Mouse (Mus musculus) limb, embryonic 15.5 days (tissue): ENCODE measurements at regions not wholly inside any gene's neighbourhood (a gene's known extent, or its start where the extent isn't known, plus 50 kb on each side); places are given as distances from the start of the nearest gene placed in this dataset.
"Not testable (repeated sequence)": the region's sequence is repeated elsewhere in the genome, so short reads cannot be mapped to it uniquely, and the experiment has no call there.

Experiments
- ATAC-seq: fragments of 200-750 bp; cut with Nextera tagmentation; 2 replicates; pipeline ENCODE4 v1.8.0; 2017; ENCODE audit warnings: low read depth, moderate TSS enrichment; ENCODE audit not compliant: insufficient number of reproducible peaks, low FRiP score, low TSS enrichment
- H3K27ac ChIP-seq: fragments of 300-500 bp; sonication (generic); 2 replicates; pipeline ENCODE4 v1.5.1; 2015; ENCODE audit warnings: moderate library complexity, mild to moderate bottlenecking, inconsistent platforms
- H3K27me3 ChIP-seq: fragments of 300-500 bp; sonication (generic); 2 replicates; pipeline ENCODE4 v1.6.1; 2015; ENCODE audit warnings: inconsistent platforms
- H3K36me3 ChIP-seq: fragments of 300-500 bp; sonication (generic); 2 replicates; pipeline ENCODE4 v1.6.1; 2015; ENCODE audit warnings: inconsistent platforms
- H3K4me1 ChIP-seq: fragments of 300-500 bp; sonication (generic); 2 replicates; pipeline ENCODE4 v1.6.1; 2015; ENCODE audit warnings: inconsistent platforms
- H3K4me2 ChIP-seq: fragments of 300-500 bp; sonication (generic); 2 replicates; pipeline ENCODE4 v1.6.1; 2015; ENCODE audit warnings: mild to moderate bottlenecking, inconsistent platforms
- H3K4me3 ChIP-seq: fragments of 300-500 bp; sonication (generic); 2 replicates; pipeline ENCODE4 v1.5.1; 2015; ENCODE audit warnings: mild to moderate bottlenecking, inconsistent platforms
- H3K9ac ChIP-seq: fragments of 300-500 bp; sonication (generic); 2 replicates; pipeline ENCODE4 v1.6.1; 2015; ENCODE audit warnings: inconsistent platforms
- H3K9me3 ChIP-seq: fragments of 300-500 bp; sonication (generic); 2 replicates; pipeline ENCODE4 v1.6.1; 2016; ENCODE audit warnings: inconsistent platforms
- WGBS: fragments of 180-500 bp; shearing (Covaris S2); methylation state at CpG from one replicate; pipeline ENCODE4 v1.1.7; 2015; 5-methylcytosine and 5-hydroxymethylcytosine counted together

GRCm38 (mm10) chr17:10150403-10150689 lies 169.3 kb downstream of the Qk start:
- not testable (repeated sequence) for H3K4me1 ChIP-seq, H3K4me2 ChIP-seq, H3K4me3 ChIP-seq, ATAC-seq, H3K36me3 ChIP-seq, H3K27me3 ChIP-seq, H3K9me3 ChIP-seq, H3K9ac ChIP-seq, H3K27ac ChIP-seq
- 51% methylated on average over 2 of the region's 2 CpGs for WGBS

GRCm38 (mm10) chr17:10149682-10150402 lies 169.8 kb downstream of the Qk start:
- WGBS = 66% methylated on average over 8 of the region's 8 CpGs
- no peak overlapping the region for H3K4me3 ChIP-seq
- no peak overlapping the region for H3K27ac ChIP-seq
- H3K4me1 ChIP-seq = no peaks in the 10 kb centered on the region
- H3K9me3 ChIP-seq = no peaks in the 10 kb centered on the region
- H3K9ac ChIP-seq = no peak overlapping the region
- H3K27me3 ChIP-seq = no peaks in the 10 kb centered on the region
- H3K4me2 ChIP-seq = no peak overlapping the region
- no peaks in the 10 kb centered on the region for H3K36me3 ChIP-seq
- ATAC-seq = no peak

- Histone ChIP-seq H3K27ac (no peak overlapping the region), H3K27me3 (no peaks in the 10 kb centered on the region), H3K4me2 (no peak overlapping the region), H3K9ac (no peak overlapping the region), H3K36me3 (no peaks in the 10 kb centered on the region), H3K9me3 (no peaks in the 10 kb centered on the region), H3K4me1 (no peaks in the 10 kb centered on the region), H3K4me3 (no peak overlapping the region)
- ATAC-seq = no peak
- 74% methylated on average over 8 of the region's 8 CpGs for WGBS
These were observed 172.5 kb downstream of the Qk start for GRCm38 (mm10) chr17:10147106-10147505.

- ATAC-seq = no peak
- Histone ChIP-seq H3K27ac (no peak overlapping the region), H3K4me1 (no peaks in the 10 kb centered on the region), H3K9me3 (no peaks in the 10 kb centered on the region), H3K4me2 (no peak overlapping the region), H3K36me3 (no peaks in the 10 kb centered on the region), H3K9ac (no peak overlapping the region), H3K4me3 (no peak overlapping the region), H3K27me3 (no peaks in the 10 kb centered on the region)
- 56% methylated on average over 3 of the region's 3 CpGs for WGBS
These were observed 173.1 kb downstream of the Qk start for GRCm38 (mm10) chr17:10146576-10146975.

DNA sequence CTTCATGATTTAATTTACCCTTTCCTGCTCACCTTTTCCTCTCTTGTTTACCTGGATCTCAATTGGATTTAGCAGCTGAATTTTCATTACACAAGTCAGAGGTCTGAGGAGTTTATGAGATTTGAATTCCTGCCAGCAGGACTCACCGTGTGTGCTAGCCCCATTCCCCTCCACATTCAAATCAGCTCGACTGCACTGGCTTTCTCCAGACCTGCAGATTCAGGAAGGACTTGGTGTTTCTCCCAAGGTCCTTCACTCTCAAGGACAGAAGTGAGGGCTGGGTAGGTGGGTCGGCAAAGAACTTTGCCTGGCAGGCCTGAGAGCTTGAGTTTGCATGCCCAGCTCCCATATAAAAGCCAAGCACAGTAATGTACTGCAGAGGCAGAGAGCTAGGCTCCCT lies 180.8 kb downstream of the Qk start:
- no peaks in the 10 kb centered on the region for H3K9me3 ChIP-seq
- no peak for ATAC-seq
- no peak overlapping the region for H3K27ac ChIP-seq
- H3K27me3 ChIP-seq = no peaks in the 10 kb centered on the region
- H3K36me3 ChIP-seq = no peaks in the 10 kb centered on the region
- H3K4me1 ChIP-seq = no peaks in the 10 kb centered on the region
- no peak overlapping the region for H3K9ac ChIP-seq
- WGBS = 17% methylated on average over 3 of the region's 3 CpGs
- no peak overlapping the region for H3K4me3 ChIP-seq
- no peak overlapping the region for H3K4me2 ChIP-seq

- ATAC-seq = no peak
- H3K4me2 ChIP-seq = no peak overlapping the region
- no peak overlapping the region for H3K4me3 ChIP-seq
- H3K4me1 ChIP-seq = no peaks in the 10 kb centered on the region
- no peak overlapping the region for H3K27ac ChIP-seq
- no peaks in the 10 kb centered on the region for H3K27me3 ChIP-seq
- no peak overlapping the region for H3K9ac ChIP-seq
- no peaks in the 10 kb centered on the region for H3K9me3 ChIP-seq
- H3K36me3 ChIP-seq = no peaks in the 10 kb centered on the region
- WGBS = 63% methylated on average over 4 of the region's 4 CpGs
These were observed 181.3 kb downstream of the Qk start for GRCm38 (mm10) chr17:10138374-10138773.

DNA sequence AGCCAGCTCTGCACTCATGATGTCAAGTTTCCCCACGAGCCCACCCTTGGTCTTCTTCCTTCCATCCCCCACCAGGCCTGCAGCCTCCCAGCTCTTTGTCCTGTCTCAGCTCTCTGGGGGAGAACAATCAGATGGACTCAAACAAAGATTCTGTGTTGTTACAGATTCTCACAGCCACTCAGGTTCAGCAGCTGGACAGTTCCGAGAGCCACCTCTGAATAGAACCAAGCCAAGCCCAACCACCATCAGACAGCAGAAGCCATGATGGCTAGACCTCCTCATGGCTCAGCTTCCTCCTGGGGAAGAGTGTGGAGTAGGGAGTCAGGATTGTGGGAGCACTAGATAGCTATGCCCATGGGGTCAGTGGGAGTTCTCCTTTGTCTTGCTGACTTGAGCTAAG lies 184.5 kb downstream of the Qk start:
- Histone ChIP-seq H3K36me3 (no peaks in the 10 kb centered on the region), H3K4me3 (no peak overlapping the region), H3K27ac (no peak overlapping the region), H3K4me1 (no peaks in the 10 kb centered on the region), H3K9me3 (no peaks in the 10 kb centered on the region), H3K9ac (no peak overlapping the region), H3K4me2 (no peak overlapping the region), H3K27me3 (no peaks in the 10 kb centered on the region)
- ATAC-seq = no peak
- WGBS = 63% methylated on average over 2 of the region's 2 CpGs

DNA sequence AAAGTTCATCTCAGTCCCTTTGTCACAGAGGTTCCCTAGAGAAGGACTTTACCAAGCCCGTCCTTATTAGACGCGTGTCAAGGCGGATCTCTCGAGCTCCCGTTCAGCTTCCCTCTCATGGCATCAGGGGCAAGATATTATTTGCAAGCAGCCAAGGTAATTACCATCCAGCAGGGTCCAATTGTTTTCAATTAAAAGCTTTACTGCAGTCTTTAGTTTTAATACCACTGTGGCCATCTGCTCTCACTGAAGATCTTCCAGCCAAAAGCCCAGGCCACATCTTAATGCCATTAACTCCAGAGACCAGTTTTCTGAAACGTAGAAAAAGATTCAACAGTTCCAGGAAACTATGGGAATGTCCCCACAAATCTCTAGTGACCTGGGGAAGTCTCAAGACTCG lies 191.1 kb downstream of the Qk start:
- Histone ChIP-seq H3K36me3 (no peaks in the 10 kb centered on the region), H3K9ac (no peak overlapping the region), H3K9me3 (no peaks in the 10 kb centered on the region), H3K27me3 (no peaks in the 10 kb centered on the region), H3K27ac (no peak overlapping the region), H3K4me3 (no peak overlapping the region), H3K4me2 (no peak overlapping the region), H3K4me1 (no peaks in the 10 kb centered on the region)
- WGBS = 31% methylated on average over 8 of the region's 8 CpGs
- no peak for ATAC-seq

DNA sequence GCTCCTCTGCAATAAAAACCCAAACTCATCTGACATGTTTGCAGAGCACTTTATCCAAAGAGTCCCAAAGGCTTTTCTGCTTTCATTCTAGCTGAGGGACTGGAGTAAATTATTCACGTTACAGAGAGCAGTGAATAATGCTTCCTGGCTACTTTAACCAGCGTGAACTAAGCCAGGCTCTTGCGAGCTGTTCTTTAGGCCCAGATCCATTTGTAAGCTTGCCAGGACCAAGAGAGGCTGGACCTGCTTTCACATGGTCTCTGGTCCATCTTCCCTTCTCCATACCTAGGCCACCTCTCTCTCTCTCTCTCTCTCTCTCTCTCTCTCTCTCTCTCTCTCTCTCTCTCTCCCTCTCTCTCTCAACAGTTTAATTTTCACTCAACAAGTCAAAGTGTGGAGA lies 197.2 kb downstream of the Qk start:
- Histone ChIP-seq H3K4me1 (no peaks in the 10 kb centered on the region), H3K27me3 (no peaks in the 10 kb centered on the region), H3K9ac (no peak overlapping the region), H3K36me3 (no peaks in the 10 kb centered on the region), H3K9me3 (no peaks in the 10 kb centered on the region), H3K4me3 (no peak overlapping the region), H3K4me2 (no peak overlapping the region), H3K27ac (no peak overlapping the region)
- no peak for ATAC-seq
- WGBS = 34% methylated on average over 3 of the region's 3 CpGs

DNA sequence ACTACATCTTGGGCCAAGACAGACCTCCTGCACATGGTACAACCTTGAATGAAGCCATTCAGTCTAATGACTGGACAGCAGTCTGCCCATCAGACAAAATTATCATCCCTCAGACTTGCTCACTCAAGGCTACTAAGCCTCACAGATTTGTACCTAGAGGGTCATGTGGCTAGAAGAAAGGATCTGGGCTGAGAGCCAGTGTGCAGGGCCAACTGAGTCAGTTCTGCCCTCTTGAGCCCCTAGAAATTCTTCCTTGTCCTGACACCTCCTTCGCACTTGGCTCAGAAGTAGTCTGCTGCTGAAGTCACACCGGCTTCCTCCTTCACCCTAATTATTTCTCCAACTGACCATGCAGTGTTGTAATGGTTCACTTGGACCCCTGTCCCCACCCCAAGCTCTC lies 207.5 kb downstream of the Qk start:
- H3K27ac ChIP-seq = no peak overlapping the region
- WGBS = 85% methylated on average over 2 of the region's 2 CpGs
- no peak overlapping the region for H3K4me3 ChIP-seq
- no peak overlapping the region for H3K9ac ChIP-seq
- ATAC-seq = no peak
- no peaks in the 10 kb centered on the region for H3K27me3 ChIP-seq
- no peaks in the 10 kb centered on the region for H3K9me3 ChIP-seq
- H3K4me1 ChIP-seq = peaks cover 5% of the 10 kb centered on the region; the same call in 1 of the 2 replicates
- H3K36me3 ChIP-seq = no peaks in the 10 kb centered on the region
- no peak overlapping the region for H3K4me2 ChIP-seq

DNA sequence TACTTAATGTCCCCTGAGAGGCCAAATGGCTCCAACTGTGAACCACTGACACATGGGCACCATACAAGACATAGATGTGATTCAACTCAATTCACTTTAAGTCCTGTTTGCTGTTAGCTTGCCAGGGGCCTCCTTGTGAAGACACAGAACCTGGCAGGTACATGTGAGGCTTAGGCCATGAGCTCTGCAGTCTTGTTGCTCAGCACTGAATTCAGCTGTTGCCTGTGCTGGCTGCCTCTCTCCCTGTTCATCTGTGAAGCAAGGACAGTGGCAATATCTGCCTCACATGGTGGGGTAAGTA lies 209.3 kb downstream of the Qk start:
- Histone ChIP-seq H3K27me3 (no peaks in the 10 kb centered on the region), H3K36me3 (no peaks in the 10 kb centered on the region), H3K4me1 (peaks cover 5% of the 10 kb centered on the region; the same call in 1 of the 2 replicates), H3K27ac (no peak overlapping the region), H3K9ac (no peak overlapping the region), H3K4me2 (no peak overlapping the region), H3K4me3 (no peak overlapping the region), H3K9me3 (no peaks in the 10 kb centered on the region)
- no peak for ATAC-seq

GRCm38 (mm10) chr17:10109511-10110374 lies 209.9 kb downstream of the Qk start:
- H3K36me3 ChIP-seq = no peaks in the 10 kb centered on the region
- H3K9ac ChIP-seq = no peak overlapping the region
- WGBS = 62% methylated on average over 8 of the region's 8 CpGs
- H3K4me3 ChIP-seq = no peak overlapping the region
- no peak overlapping the region for H3K4me2 ChIP-seq
- H3K9me3 ChIP-seq = no peaks in the 10 kb centered on the region
- H3K27ac ChIP-seq = no peak overlapping the region
- ATAC-seq = no peak
- no peaks in the 10 kb centered on the region for H3K27me3 ChIP-seq
- H3K4me1 ChIP-seq = peaks cover 5% of the 10 kb centered on the region; the same call in 1 of the 2 replicates
